Mouse (Mus musculus) thymus, adult 2 months (tissue): ENCODE results near the gene Ddx39. TPM values are rescaled to one million over a fixed set of nuclear protein-coding genes. Genes with fewer than 3 reads are reported as not detected.

Experiments used
- DNase-seq: peaks from one replicate; pipeline ENCODE4 v3.0.0; 2021
- H3K27ac ChIP-seq: fragments of 200-500 bp; 2 replicates; pipeline ENCODE4 v1.5.1; 2012; ENCODE audit warnings: low read length, control low read depth; ENCODE audit not compliant: control insufficient read depth, insufficient read depth
- H3K27me3 ChIP-seq: fragments of 200-500 bp; 2 replicates; pipeline ENCODE4 v1.6.1; 2012; ENCODE audit warnings: mild to moderate bottlenecking, low read length, moderate library complexity, mixed read lengths; ENCODE audit not compliant: control insufficient read depth, insufficient read depth
- H3K36me3 ChIP-seq: fragments of 200-500 bp; 2 replicates; pipeline ENCODE4 v1.6.1; 2012; ENCODE audit warnings: mild to moderate bottlenecking, low read length, moderate library complexity; ENCODE audit not compliant: control insufficient read depth, insufficient read depth
- H3K4me1 ChIP-seq: fragments of 200-500 bp; replicated peaks from 2 replicates; pipeline ENCODE4 v1.6.1; 2012; ENCODE audit warnings: low read length; ENCODE audit not compliant: control insufficient read depth, insufficient read depth
- H3K4me3 ChIP-seq: fragments of 200-500 bp; 2 replicates; pipeline ENCODE4 v1.5.1; 2012; ENCODE audit warnings: mild to moderate bottlenecking, low read length, control low read depth, moderate library complexity; ENCODE audit not compliant: control insufficient read depth, insufficient read depth
- CTCF ChIP-seq: fragments of 200-500 bp; IDR thresholded peaks from 2 replicates; pipeline ENCODE4 v1.5.1; 2012; ENCODE audit warnings: mild to moderate bottlenecking, control low read depth, low read length, moderate library complexity, borderline replicate concordance; ENCODE audit not compliant: control insufficient read depth, poor library complexity, insufficient read depth; ENCODE audit errors: extremely low read depth
- POLR2A ChIP-seq: fragments of 200-500 bp; IDR thresholded peaks from 2 replicates; pipeline ENCODE4 v1.6.1; 2012; ENCODE audit warnings: mild to moderate bottlenecking, low read length, control low read depth, moderate library complexity; ENCODE audit not compliant: control insufficient read depth, poor library complexity, insufficient read depth; ENCODE audit errors: extremely low read depth
- WGBS: fragments of 180-500 bp; shearing (Covaris S2); methylation state at CpG from one replicate; pipeline ENCODE4 v1.1.7; 2018; 5-methylcytosine and 5-hydroxymethylcytosine counted together
- polyA plus RNA-seq: library from polyadenylated mRNA; depleted of rRNA; stranded (reverse); fragments of >200 nt; gene quantifications from 2 replicates; pipeline ENCODE4 v1.2.3, GENCODE M21; 2012

Gene Ddx39
- polyA plus RNA-seq, 1 experiment: 157 TPM

- TF ChIP-seq POLR2A (peak; percentile 73; the same call in 1 of the 2 replicates), CTCF (no peak)
- peak within 1 kb of the TSS; percentile 81 for H3K4me3 ChIP-seq
- peaks cover 42% of the 10 kb centered on the region for H3K4me1 ChIP-seq
- no peaks in the 10 kb centered on the region for H3K36me3 ChIP-seq
- under 1% methylated on average over 83 of the region's 85 CpGs for WGBS
- DNase-seq: peak; percentile 69
- H3K27me3 ChIP-seq: no peaks in the 10 kb centered on the region
- H3K27ac ChIP-seq: peak within 1 kb of the TSS; percentile 97
These were observed 16.1 kb upstream of the Ddx39 start, which contains the start of gene Pkn1 for GRCm38 (mm10) chr8:83698661-83699453. Gene Pkn1 (minus strand): TSS chr8:83699179.

GRCm38 (mm10) chr8:83699566-83699965 lies 15.4 kb upstream of the Ddx39 start:
- WGBS: 6% methylated on average over 9 of the region's 9 CpGs
- Histone ChIP-seq H3K27ac (peak overlapping the region; percentile 97), H3K4me3 (peak overlapping the region; percentile 81), H3K4me1 (peaks cover 35% of the 10 kb centered on the region), H3K27me3 (no peaks in the 10 kb centered on the region), H3K36me3 (no peaks in the 10 kb centered on the region)
- TF ChIP-seq CTCF (no peak), POLR2A (no peak)
- DNase-seq: peak; percentile 46

- Histone ChIP-seq H3K4me1 (peaks cover 25% of the 10 kb centered on the region), H3K27ac (peak overlapping the region; percentile 37; the same call in 1 of the 2 replicates), H3K36me3 (no peaks in the 10 kb centered on the region), H3K4me3 (no peak overlapping the region), H3K27me3 (no peaks in the 10 kb centered on the region)
- TF ChIP-seq CTCF (no peak), POLR2A (no peak)
- WGBS: 80% methylated on average over 9 of the region's 9 CpGs
- no peak for DNase-seq
These were observed 14.4 kb upstream of the Ddx39 start for GRCm38 (mm10) chr8:83700423-83701085.

- TF ChIP-seq CTCF: no peak
- no peak for TF ChIP-seq POLR2A
- peaks cover 4% of the 10 kb centered on the region for H3K4me1 ChIP-seq
- H3K27ac ChIP-seq: no peak overlapping the region
- no peak for DNase-seq
- H3K4me3 ChIP-seq: no peak overlapping the region
- no peaks in the 10 kb centered on the region for H3K36me3 ChIP-seq
- H3K27me3 ChIP-seq: no peaks in the 10 kb centered on the region
- 98% methylated on average over 4 of the region's 4 CpGs for WGBS
These were observed 11.6 kb upstream of the Ddx39 start for GRCm38 (mm10) chr8:83703426-83703825.

- no peak for DNase-seq
- WGBS: 68% methylated on average over 5 of the region's 5 CpGs
- Histone ChIP-seq H3K27me3 (no peaks in the 10 kb centered on the region), H3K4me3 (no peak overlapping the region), H3K4me1 (no peaks in the 10 kb centered on the region), H3K36me3 (no peaks in the 10 kb centered on the region), H3K27ac (no peak overlapping the region)
- TF ChIP-seq CTCF (no peak), POLR2A (no peak)
These were observed 8.6 kb upstream of the Ddx39 start for GRCm38 (mm10) chr8:83706411-83706810.

GRCm38 (mm10) chr8:83707554-83707953 lies 7.4 kb upstream of the Ddx39 start:
- no peaks in the 10 kb centered on the region for H3K27me3 ChIP-seq
- H3K36me3 ChIP-seq: no peaks in the 10 kb centered on the region
- DNase-seq: no peak
- TF ChIP-seq POLR2A (no peak), CTCF (no peak)
- no peak overlapping the region for H3K4me3 ChIP-seq
- no peak overlapping the region for H3K27ac ChIP-seq
- 83% methylated on average over 8 of the region's 8 CpGs for WGBS
- H3K4me1 ChIP-seq: no peaks in the 10 kb centered on the region

GRCm38 (mm10) chr8:83714676-83715030 lies 324 bp upstream of the Ddx39 start:
- TF ChIP-seq POLR2A: no peak
- no peak for TF ChIP-seq CTCF
- H3K27me3 ChIP-seq: no peaks in the 10 kb centered on the region
- H3K4me1 ChIP-seq: peaks cover 2% of the 10 kb centered on the region; the same call in 1 of the 2 replicates
- 15% methylated on average over 8 of the region's 8 CpGs for WGBS
- DNase-seq: no peak
- H3K4me3 ChIP-seq: no peak overlapping the region
- H3K27ac ChIP-seq: no peak overlapping the region
- peaks cover 4% of the 10 kb centered on the region for H3K36me3 ChIP-seq
